Mouse (Mus musculus): ENCODE measurements around the gene Sap18. TPM values are rescaled to one million over a fixed set of nuclear protein-coding genes. Genes with fewer than 3 reads are reported as not detected.
"Not testable (repeated sequence)": the region's sequence is repeated elsewhere in the genome, so short reads cannot be mapped to it uniquely, and the experiment has no call there.

Sap18 gene
- polyA plus RNA-seq, 1 experiment from 2014 or later: 18.9 TPM

GRCm38 (mm10) chr14:57844535-57844934, 46.6 kb downstream of the Sap18 start:
- DNase-seq (ENCODE audit: low spot score) (no peak), ATAC-seq (no peak)
- no peak overlapping the region for H3K4me2 ChIP-seq (replicated peaks; ENCODE audit: low read depth, low read length)
- 89% methylated on average over 3 of the region's 3 CpGs for WGBS
- no peaks in the 10 kb centered on the region for H3K9me3 ChIP-seq (ENCODE audit: low read length)
- no peak overlapping the region for H3K27ac ChIP-seq (ENCODE audit: low read length)
- no peak overlapping the region for H3K9ac ChIP-seq (replicated peaks; ENCODE audit: low read depth)
- no peaks in the 10 kb centered on the region for H3K27me3 ChIP-seq (replicated peaks; ENCODE audit: insufficient read depth, low read length)
- H3K4me1 ChIP-seq (ENCODE audit: insufficient read depth, low read depth, low read length): no peaks in the 10 kb centered on the region
- TF ChIP-seq EP300 (IDR thresholded peaks at IDR 0.05) (no peak), CTCF (IDR thresholded peaks at IDR 0.05) (no peak)
- H3K4me3 ChIP-seq (ENCODE audit: low read depth, low read length): no peak overlapping the region
- H3K36me3 ChIP-seq (ENCODE audit: insufficient read depth, low read length): peaks cover 9% of the 10 kb centered on the region; the same call in 1 of the 2 replicates

DNA sequence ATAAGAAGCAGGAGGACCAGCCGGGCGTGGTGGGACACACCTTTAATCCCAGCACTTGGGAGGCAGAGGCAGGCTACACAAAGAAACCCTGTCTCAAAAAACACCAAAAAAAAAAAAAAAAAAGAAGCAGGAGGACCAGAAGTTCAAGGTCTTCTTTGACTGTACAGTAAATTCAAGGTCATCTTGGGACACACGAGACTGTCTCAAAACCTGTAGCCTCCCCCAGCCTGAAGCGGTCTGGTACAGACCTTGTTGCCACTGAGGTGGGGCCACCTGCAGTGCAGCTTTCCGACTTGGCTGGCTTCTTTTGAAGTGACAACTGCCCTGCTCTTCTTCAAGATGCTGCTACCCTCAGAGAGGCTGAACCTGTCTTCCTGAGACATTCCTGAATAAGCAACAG, 50.1 kb downstream of the Sap18 start:
- H3K36me3 ChIP-seq (ENCODE audit: insufficient read depth, low read length): not testable (repeated sequence)
- WGBS: 83% methylated on average over 5 of the region's 5 CpGs

DNA sequence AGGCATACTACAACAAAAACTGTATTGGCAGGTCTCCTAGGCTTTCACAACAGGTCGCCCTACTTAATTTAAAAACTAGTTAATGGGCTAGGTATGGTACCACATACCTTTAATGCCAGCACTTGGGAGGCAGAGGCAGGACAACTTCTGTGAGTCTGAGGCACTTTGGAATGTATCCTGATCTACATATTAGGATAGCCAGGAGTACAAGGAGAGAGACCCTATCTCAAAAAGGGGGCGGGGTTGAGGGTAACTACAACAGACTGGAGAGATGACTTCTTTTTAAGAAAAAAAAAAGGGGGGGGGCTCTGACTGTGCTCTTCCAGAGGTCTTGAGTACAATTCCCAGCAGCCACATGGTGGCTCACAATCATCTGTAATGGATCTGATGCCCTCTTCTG, 50.7 kb downstream of the Sap18 start:
- no peak overlapping the region for H3K27ac ChIP-seq (ENCODE audit: low read length)
- no peaks in the 10 kb centered on the region for H3K9me3 ChIP-seq (ENCODE audit: low read length)
- no peak overlapping the region for H3K4me2 ChIP-seq (replicated peaks; ENCODE audit: low read depth, low read length)
- H3K36me3 ChIP-seq (ENCODE audit: insufficient read depth, low read length): peaks cover 5% of the 10 kb centered on the region; the same call in 1 of the 2 replicates
- no peak overlapping the region for H3K9ac ChIP-seq (replicated peaks; ENCODE audit: low read depth)
- ATAC-seq (no peak), DNase-seq (ENCODE audit: low spot score) (no peak)
- no peaks in the 10 kb centered on the region for H3K27me3 ChIP-seq (replicated peaks; ENCODE audit: insufficient read depth, low read length)
- H3K4me3 ChIP-seq (ENCODE audit: low read depth, low read length): no peak overlapping the region
- no peaks in the 10 kb centered on the region for H3K4me1 ChIP-seq (ENCODE audit: insufficient read depth, low read depth, low read length)
- TF ChIP-seq EP300 (IDR thresholded peaks at IDR 0.05) (no peak), CTCF (IDR thresholded peaks at IDR 0.05) (no peak)
- 95% methylated on average over 2 of the region's 2 CpGs for WGBS

More for the DNA sequence above, 50.1 kb downstream of the Sap18 start:
- not testable (repeated sequence) for H3K4me1 ChIP-seq (ENCODE audit: insufficient read depth, low read depth, low read length); DNase-seq (ENCODE audit: low spot score); H3K4me3 ChIP-seq (ENCODE audit: low read depth, low read length); H3K9ac ChIP-seq (replicated peaks; ENCODE audit: low read depth); H3K27ac ChIP-seq (ENCODE audit: low read length); ATAC-seq; H3K4me2 ChIP-seq (replicated peaks; ENCODE audit: low read depth, low read length); H3K9me3 ChIP-seq (ENCODE audit: low read length); H3K27me3 ChIP-seq (replicated peaks; ENCODE audit: insufficient read depth, low read length)

- Histone ChIP-seq H3K4me2 (replicated peaks; ENCODE audit: low read depth, low read length) (no peak overlapping the region), H3K36me3 (ENCODE audit: insufficient read depth, low read length) (no peaks in the 10 kb centered on the region; the same call in 1 of the 2 replicates), H3K27me3 (replicated peaks; ENCODE audit: insufficient read depth, low read length) (no peaks in the 10 kb centered on the region), H3K27ac (ENCODE audit: low read length) (no peak overlapping the region), H3K4me1 (ENCODE audit: insufficient read depth, low read depth, low read length) (no peaks in the 10 kb centered on the region), H3K4me3 (ENCODE audit: low read depth, low read length) (no peak overlapping the region), H3K9me3 (ENCODE audit: low read length) (no peaks in the 10 kb centered on the region), H3K9ac (replicated peaks; ENCODE audit: low read depth) (no peak overlapping the region)
- 93% methylated on average over 3 of the region's 3 CpGs for WGBS
- no peak for TF ChIP-seq CTCF (IDR thresholded peaks at IDR 0.05)
- TF ChIP-seq EP300 (IDR thresholded peaks at IDR 0.05): no peak
- DNase-seq (ENCODE audit: low spot score): no peak
- no peak for ATAC-seq
Observed at GRCm38 (mm10) chr14:57850330-57850729, 52.4 kb downstream of the Sap18 start.

DNA sequence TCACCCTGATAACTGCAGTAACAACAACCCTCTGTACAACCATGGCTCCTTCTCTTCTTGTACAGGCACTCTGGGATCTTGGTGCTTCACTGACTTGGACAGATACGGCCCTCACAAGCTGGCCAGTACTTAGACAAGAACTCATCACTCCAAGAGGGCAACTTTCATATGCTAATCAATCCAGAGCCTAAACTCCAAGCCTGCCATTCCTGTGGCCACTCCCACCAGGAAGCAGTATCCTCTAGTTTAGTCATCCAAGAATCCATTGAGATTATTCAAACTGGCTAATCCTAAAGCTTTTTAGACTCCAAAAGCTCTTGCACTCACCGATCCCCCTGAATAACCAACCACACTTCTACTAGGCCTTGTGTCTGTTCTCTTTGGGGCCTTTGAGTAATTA, 55.0 kb downstream of the Sap18 start:
- no peak for DNase-seq (ENCODE audit: low spot score)
- 93% methylated on average over 2 of the region's 2 CpGs for WGBS
- no peaks in the 10 kb centered on the region for H3K9me3 ChIP-seq (ENCODE audit: low read length)
- TF ChIP-seq EP300 (IDR thresholded peaks at IDR 0.05) (no peak), CTCF (IDR thresholded peaks at IDR 0.05) (no peak)
- H3K27ac ChIP-seq (ENCODE audit: low read length): no peak overlapping the region
- H3K4me3 ChIP-seq (ENCODE audit: low read depth, low read length): no peak overlapping the region
- ATAC-seq: no peak
- no peaks in the 10 kb centered on the region for H3K36me3 ChIP-seq (ENCODE audit: insufficient read depth, low read length)
- H3K9ac ChIP-seq (replicated peaks; ENCODE audit: low read depth): no peak overlapping the region
- no peaks in the 10 kb centered on the region for H3K4me1 ChIP-seq (ENCODE audit: insufficient read depth, low read depth, low read length)
- H3K27me3 ChIP-seq (replicated peaks; ENCODE audit: insufficient read depth, low read length): no peaks in the 10 kb centered on the region
- H3K4me2 ChIP-seq (replicated peaks; ENCODE audit: low read depth, low read length): no peak overlapping the region

DNA sequence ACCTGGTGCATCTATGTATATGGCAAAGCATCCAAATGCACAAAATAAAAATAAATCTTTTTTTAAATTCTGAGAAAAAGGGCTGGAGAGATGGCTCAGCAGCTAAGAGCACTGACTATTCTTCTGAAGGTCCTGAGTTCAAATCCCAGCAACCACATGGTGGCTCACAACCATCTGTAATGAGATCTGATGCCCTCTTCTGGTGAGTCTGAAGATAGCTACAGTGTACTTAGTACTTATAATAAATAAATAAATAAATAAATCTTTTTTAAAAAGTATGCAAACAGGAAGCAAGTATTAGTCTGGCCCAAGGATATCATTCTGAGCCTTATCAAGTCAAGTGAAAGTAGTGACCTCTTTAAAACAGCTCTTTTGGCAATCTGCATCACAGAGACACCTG, 58.1 kb downstream of the Sap18 start:
- not testable (repeated sequence) for H3K9ac ChIP-seq (replicated peaks; ENCODE audit: low read depth); ATAC-seq; H3K4me1 ChIP-seq (ENCODE audit: insufficient read depth, low read depth, low read length); H3K27me3 ChIP-seq (replicated peaks; ENCODE audit: insufficient read depth, low read length); H3K36me3 ChIP-seq (ENCODE audit: insufficient read depth, low read length); H3K4me2 ChIP-seq (replicated peaks; ENCODE audit: low read depth, low read length); H3K9me3 ChIP-seq (ENCODE audit: low read length); H3K27ac ChIP-seq (ENCODE audit: low read length); H3K4me3 ChIP-seq (ENCODE audit: low read depth, low read length)
- 0 out of 2 replicates have a peak, but pooled peaks have one; percentile 14 for TF ChIP-seq CTCF (IDR thresholded peaks at IDR 0.05)
- DNase-seq (ENCODE audit: low spot score): peak; percentile 23

Small RNA genes lying within 50 kb of the gene (microRNA-seq; reads per million reads assigned to microRNA genes)
- not detected for gene Mir3077

Other genes with a start within 250 kb of the Sap18 start
- 64.1 and 69.9 TPM in 2 replicates for gene Eef1akmt1, start 226.6 kb upstream of the Sap18 start, polyA plus RNA-seq (2015; fragmentation: Nextera tagmentation; extraction: Ambion mirVana)
- 6.4 and 7.0 TPM in 2 replicates for gene Xpo4, start 132.8 kb upstream of the Sap18 start, polyA plus RNA-seq (2015; fragmentation: Nextera tagmentation; extraction: Ambion mirVana)
- gene Gm49361, start 52.1 kb upstream of the Sap18 start, polyA plus RNA-seq (2015; fragmentation: Nextera tagmentation; extraction: Ambion mirVana): not detected in 2 replicates
- 24.2 and 27.5 TPM in 2 replicates for gene Lats2, start 39.8 kb upstream of the Sap18 start, polyA plus RNA-seq (2015; fragmentation: Nextera tagmentation; extraction: Ambion mirVana)
- gene Ska3, start 28.0 kb downstream of the Sap18 start, polyA plus RNA-seq (2015; fragmentation: Nextera tagmentation; extraction: Ambion mirVana): 1.8 and 2.2 TPM in 2 replicates
- gene Mrpl57, start 28.1 kb downstream of the Sap18 start, polyA plus RNA-seq (2015; fragmentation: Nextera tagmentation; extraction: Ambion mirVana): 163 and 210 TPM in 2 replicates
- gene Zdhhc20, start 92.1 kb downstream of the Sap18 start, polyA plus RNA-seq (2015; fragmentation: Nextera tagmentation; extraction: Ambion mirVana): 57.2 and 64.6 TPM in 2 replicates
- gene Micu2, start 201.1 kb downstream of the Sap18 start, polyA plus RNA-seq (2015; fragmentation: Nextera tagmentation; extraction: Ambion mirVana): 46.2 and 55.9 TPM in 2 replicates

Measured in lung, postnatal 0 days (tissue).